Mouse (Mus musculus): ENCODE measurements around the gene Taf5.

Taf5 gene

GRCm38 (mm10) chr19:47067096-47067882 is at the start of gene Taf5:
TSS of gene Taf5 (plus strand) at chr19:47067746.
- DNase-seq: peak; percentile 97

DNA sequence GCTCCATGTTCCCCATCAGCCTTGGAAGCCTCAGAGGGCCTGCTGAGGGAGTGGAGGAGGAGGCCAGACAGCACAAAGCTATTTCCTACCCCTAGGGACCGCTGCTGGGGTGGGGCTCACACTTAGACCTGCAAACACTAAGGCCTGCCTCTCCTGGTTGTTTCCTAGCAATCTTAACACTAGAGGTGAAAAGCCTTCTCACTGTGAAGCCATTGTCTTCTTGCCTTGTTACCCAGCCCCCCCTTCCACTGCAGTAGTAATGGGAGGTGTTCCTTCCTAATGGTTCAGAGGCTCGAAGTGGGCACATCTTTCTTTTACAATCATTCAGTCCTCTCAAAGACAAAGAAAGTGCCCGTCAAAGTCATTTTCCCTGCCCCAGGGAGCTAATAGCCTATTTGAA is 49.7 kb upstream of the Taf5 start:
- DNase-seq: no peak

DNA sequence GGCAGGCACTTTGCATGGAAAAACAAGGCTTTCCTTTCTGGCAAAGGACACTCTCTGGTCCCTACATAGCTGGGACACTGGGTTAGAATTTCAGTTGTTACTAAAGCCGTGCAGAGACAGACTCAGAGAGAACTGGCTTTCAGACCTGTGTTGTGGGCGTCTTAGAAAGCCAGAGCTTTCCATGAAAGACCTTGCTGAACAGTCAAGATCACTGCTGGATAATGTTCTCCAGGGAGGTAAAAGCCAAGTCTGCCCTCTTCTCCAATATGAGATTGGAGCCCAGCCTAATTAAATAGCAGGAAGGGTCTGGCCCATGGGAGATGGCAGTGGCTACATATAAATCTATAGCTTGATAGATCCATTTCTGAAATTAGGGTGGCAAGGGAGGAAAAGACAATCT is 49.2 kb upstream of the Taf5 start:
- no peak for DNase-seq

GRCm38 (mm10) chr19:47019326-47019725 is 48.2 kb upstream of the Taf5 start:
- no peak for DNase-seq

GRCm38 (mm10) chr19:47022709-47023108 is 44.8 kb upstream of the Taf5 start:
- no peak for DNase-seq

- no peak for DNase-seq
Measured at GRCm38 (mm10) chr19:47023546-47023945, 44.0 kb upstream of the Taf5 start.

DNA sequence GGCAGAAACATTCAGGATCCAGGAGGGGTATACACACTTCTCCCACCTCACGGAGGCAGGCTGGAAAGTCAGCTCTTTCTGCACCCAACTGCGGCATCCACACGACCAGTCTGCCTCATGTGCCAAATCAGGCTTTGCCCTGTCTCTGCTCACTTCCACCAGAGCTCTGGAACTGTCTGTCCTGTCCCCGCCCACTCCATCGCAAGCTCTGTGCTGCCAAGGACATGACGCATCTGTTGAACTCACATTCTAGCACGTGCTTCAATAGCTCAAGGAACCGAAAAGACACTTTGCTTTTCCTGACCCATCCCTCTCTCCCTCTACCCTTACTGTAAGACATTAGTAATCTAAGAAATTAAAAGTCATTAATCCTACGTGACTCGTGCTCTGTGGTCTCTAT is 42.6 kb upstream of the Taf5 start:
- peak; percentile 59 for DNase-seq

DNA sequence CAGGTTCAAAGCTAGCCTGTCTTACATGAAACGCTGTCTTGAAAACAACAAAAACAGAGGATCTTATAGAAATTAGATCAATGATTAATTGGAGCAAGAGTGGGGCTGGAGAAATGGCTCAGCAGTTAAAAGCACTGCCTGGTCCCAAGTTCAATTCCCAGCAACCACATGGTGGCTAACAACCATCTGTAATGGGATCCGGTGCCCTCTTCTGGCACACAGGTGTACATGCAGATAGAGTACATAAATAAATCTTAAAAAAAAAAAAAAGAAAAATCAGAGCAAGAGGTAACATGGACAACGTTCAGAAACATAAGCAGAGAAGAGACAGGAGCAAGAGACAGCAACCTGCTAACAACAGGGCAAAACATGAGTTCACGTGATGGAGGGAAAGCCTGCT is 41.0 kb upstream of the Taf5 start:
- DNase-seq: no peak

- no peak for DNase-seq
Measured at GRCm38 (mm10) chr19:47029796-47030195, 37.8 kb upstream of the Taf5 start.

- DNase-seq: no peak
Measured at GRCm38 (mm10) chr19:47031770-47032169, 35.8 kb upstream of the Taf5 start.

DNA sequence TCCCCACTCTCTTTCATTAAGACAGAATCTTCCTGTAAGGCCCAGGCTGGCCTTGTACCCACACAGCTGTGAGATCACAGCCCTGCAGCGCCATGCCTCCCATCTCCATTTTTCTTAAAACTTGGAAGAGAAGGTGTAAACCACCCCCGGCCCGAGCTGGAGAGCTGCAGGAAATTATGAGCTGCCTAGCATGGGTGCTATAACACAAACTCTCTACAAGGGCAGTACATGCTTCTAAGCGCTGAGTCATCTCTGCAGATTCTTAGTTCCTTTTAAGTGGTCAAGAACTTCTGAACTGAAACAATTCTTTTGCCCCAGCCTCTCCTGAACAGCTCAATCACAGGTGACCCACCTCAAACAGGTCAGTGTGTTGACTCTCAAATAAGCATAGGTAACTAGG is 32.6 kb upstream of the Taf5 start:
- DNase-seq: no peak

GRCm38 (mm10) chr19:47036596-47036995 is 30.9 kb upstream of the Taf5 start:
- DNase-seq: no peak

DNA sequence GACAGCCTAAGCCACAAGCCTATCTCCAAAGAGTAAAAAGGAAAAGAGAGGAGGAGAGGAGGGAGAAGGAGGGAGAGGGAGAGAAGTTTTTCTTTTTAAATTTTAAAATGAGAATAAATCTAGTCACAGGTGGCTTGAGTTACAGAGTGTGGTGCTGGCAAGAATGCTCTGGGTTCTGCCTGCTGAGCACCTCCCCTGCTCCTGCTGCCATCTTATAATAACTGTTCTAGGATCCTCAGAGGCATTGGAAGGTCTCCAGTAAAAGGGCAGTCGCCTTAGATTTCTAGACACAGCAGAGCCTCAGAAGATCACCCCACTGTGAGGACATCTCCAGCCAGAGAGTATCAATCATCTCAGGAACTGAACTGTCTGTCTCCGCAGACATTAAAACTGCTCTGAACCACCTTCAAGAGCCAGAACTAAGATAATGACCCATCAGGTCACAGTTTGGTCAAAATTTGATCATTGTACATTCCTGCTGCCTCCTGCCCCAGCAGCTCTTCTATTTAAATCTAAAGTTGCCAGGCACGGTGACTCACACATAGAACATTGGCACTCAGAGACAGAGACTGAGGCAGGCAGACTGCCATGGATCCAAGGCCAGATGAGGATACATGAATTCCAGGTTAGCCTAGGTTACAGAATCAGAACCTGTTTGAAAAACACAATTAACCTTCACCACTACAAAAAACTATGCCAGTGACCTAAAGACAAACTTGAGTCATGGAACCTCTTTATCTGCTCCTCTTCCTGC is 26.6 kb upstream of the Taf5 start:
- no peak for DNase-seq

- peak; percentile 6 for DNase-seq
Measured at GRCm38 (mm10) chr19:47043608-47044007, 23.9 kb upstream of the Taf5 start.

- no peak for DNase-seq
Measured at GRCm38 (mm10) chr19:47046343-47046742, 21.2 kb upstream of the Taf5 start.

DNA sequence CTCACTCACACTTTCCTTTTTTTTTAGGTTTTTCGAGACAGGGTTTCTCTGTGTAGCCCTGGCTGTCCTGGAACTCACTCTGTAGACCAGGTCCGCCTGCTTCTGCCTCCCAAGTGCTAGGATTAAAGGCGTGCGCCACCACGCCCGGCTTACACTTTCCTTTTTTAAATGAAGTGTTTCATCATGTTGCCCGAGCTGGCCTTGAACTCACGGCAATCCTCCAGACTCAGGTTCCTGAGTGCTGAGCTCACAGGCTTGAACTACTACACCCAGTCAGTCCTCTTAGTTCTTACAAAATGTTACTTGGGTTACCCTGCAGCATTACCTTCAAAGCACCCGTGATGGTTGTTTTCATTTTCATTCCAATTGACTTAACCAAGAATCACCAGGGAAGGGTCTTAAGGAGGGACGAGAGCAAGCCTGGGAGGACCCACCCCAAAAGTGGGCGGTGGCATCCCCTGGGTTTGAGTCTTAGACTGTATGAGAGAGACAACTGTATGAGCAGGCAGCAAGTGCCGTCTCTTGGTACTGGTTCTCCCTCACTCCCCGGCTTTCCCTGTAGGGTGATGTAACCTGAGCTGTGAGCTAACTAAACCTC is 20.2 kb upstream of the Taf5 start:
- no peak for DNase-seq

DNA sequence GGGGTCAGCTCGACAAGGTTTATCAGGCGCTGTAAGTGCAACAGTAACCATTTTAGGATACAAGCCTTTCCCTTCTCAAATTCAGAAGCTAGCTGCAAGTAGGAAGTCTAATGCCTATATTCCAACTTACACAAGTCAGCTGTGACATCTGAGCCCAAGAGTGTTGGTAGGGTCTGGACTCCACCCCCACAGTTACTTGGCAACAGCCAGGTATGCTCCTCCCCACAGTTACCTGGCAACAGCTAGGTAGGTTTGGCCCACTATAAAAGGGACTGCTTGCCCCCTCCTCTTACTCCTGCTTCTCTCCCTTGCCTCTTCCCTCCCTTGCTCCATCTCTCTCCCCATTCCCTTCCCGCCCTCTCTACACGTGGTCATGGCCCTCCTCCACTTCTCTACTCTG is 18.5 kb upstream of the Taf5 start:
- no peak for DNase-seq

DNA sequence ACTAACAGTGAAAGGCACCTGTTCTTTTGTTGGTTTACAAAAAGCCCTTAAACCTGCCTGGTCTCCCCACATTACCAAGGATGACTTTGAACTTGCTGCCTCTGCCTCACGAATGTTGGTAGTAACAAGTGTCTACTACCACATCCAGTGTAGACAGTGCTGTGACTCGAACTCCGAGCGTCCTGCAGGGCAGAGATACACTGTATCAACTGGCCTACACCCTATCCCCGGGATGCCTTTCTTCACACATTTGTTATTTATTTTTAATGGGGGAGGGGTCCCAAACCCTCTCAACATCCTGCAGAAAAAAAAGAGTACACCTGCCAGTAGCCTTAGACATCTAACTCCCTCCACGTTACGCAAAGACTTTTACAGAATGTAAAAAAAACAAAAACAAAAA is 17.7 kb upstream of the Taf5 start:
- DNase-seq: no peak

GRCm38 (mm10) chr19:47050271-47051032 is 17.1 kb upstream of the Taf5 start, which contains the start of gene Pcgf6:
TSS of gene Pcgf6 (minus strand) at chr19:47050906.
- peak; percentile 85 for DNase-seq

GRCm38 (mm10) chr19:47052927-47053326 is 14.6 kb upstream of the Taf5 start:
- DNase-seq: no peak

GRCm38 (mm10) chr19:47053471-47053870 is 14.1 kb upstream of the Taf5 start:
- no peak for DNase-seq

DNA sequence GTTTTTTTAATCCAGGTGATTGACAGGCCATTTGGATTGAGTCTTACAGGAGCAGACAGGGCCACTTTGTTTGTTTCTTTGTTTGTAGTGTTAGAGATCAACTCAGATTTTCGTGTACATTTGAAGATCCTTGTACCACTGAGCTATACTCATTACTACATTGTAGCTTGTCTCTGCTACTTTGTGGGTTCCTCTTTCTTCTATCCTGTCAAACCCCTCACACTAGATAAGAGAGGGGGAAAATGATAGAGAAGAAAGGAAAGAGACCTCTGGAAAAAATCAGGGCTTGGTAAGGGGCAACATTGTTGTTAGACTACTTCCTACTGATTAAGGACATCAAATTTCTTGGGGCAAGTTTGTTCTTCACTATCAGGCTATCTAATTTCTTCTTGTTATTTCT is 9.9 kb upstream of the Taf5 start:
- DNase-seq: no peak

DNA sequence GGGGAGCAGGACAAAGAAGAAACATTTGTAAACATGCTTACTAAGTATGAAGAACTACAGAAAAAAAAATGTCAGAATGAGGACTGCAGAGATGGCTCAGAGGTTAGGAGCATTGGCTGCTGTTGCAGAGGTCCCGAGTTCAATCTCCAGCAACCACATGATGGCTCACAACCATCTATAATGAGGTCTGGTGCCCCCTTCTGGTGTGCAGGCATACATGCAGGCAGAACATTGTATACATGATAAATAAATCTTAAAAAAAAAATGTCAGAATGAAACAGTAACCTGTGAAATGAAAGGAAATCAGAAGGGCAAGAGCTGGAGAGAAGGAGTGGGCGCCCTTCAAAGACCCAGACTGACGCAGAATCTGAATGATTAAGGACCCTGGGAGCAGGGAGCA is 1.7 kb upstream of the Taf5 start:
- DNase-seq: no peak

All from lung, postnatal 36 days (tissue).